Mouse (Mus musculus) gastrocnemius, adult 8-10 months (tissue): ENCODE measurements around the gene Chpt1. TPM values are rescaled to one million over a fixed set of nuclear protein-coding genes. Genes with fewer than 3 reads are reported as not detected.
"Not testable (repeated sequence)": the region's sequence is repeated elsewhere in the genome, so short reads cannot be mapped to it uniquely, and the experiment has no call there.

Source experiments
- DNase-seq, 2 experiments: peaks; one replicate each; pipeline ENCODE4 v3.0.0; 2022; ENCODE audit warnings: low spot score in 2 of 2
- total RNA-seq, 4 experiments: library from RNA; stranded (reverse); gene quantifications; 2 replicates each; pipeline ENCODE4 v1.2.4; 2022

Chpt1 gene
- total RNA-seq, 4 experiments from 2014 or later, result 94.8 to 118 (median 103) TPM

GRCm38 (mm10) chr10:88496864-88497564 is 6.9 kb downstream of the Chpt1 start:
- DNase-seq, result no peak

DNA sequence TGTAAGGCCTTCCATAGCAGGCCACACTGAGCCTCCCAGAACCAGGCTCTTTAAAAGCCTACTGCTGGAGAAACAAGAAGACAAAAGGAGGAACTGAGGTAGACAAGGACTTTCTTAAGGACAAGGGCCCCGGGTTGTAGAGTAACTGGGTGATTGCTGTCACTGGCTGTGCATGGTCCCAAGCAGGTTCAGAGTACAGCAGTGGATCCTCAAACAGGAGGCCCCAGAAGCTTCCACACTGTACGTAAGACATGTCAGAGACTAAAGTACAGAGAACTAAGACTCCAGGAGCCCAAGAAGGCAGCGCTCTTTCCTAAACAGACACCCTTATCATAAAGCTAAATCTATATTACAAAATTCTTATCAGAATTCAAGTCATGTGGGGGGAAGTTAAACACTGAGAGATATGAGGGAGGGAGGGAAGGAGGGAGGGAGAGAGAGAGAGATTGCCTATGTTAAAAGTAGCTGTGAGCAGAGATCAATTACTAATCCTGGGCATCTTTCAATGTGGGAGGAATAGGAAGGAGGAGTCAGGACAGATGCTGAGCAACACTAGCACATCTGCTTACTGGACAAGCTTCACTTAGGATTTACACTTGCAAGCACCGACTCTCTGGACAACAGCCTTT is 8.8 kb downstream of the Chpt1 start:
- no peak for DNase-seq

DNA sequence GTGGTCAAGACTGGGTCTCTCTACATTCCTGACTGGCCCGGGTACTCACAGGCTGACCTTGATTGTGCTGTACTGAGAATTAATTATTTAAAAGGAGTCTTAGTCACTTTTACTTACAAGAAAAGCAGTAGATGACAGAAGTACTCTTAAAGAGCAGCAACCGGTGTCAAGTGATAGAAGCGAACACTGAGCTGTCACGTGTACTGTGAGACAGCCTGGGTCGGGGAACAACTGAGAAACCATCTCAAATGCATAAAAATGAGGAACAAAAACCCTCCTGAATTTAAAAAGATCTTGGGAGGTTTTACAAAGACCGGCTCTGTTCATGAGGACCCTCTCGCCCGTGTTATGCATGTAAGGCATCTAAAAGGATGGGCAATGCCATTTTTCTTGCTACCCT is 11.2 kb downstream of the Chpt1 start:
- DNase-seq, result no peak

GRCm38 (mm10) chr10:88491632-88492031 is 12.2 kb downstream of the Chpt1 start:
- DNase-seq, result no peak

GRCm38 (mm10) chr10:88488629-88489028 is 15.2 kb downstream of the Chpt1 start:
- no peak for DNase-seq

DNA sequence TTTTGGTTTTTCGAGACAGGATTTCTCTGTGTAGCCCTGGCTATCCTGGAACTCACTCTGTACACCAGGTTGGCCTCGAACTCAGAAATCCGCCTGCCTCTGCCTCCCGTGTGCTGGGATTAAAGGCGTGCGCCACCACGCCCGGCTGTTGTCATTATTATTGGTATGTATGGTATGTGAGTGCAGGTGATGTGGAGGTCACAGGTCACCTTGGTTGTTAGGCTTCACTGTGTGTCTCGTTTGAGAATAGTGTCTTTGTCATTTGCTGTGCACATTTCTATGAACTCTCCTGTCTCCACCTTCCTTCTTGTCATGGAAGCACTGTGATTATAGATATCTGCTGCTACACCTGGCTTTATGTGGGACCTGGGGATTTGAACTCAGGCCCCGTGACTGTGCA is 21.0 kb downstream of the Chpt1 start:
- not testable (repeated sequence) for DNase-seq

- DNase-seq, result no peak
Measured at GRCm38 (mm10) chr10:88460122-88460820, 43.6 kb downstream of the Chpt1 start.

- DNase-seq, result no peak
Measured at GRCm38 (mm10) chr10:88459502-88459992, 44.3 kb downstream of the Chpt1 start, which contains the start of gene Sycp3. Sycp3 (plus strand) TSS chr10:88459569.

- DNase-seq, result no peak
Measured at GRCm38 (mm10) chr10:88457816-88458215, 46.1 kb downstream of the Chpt1 start.

DNA sequence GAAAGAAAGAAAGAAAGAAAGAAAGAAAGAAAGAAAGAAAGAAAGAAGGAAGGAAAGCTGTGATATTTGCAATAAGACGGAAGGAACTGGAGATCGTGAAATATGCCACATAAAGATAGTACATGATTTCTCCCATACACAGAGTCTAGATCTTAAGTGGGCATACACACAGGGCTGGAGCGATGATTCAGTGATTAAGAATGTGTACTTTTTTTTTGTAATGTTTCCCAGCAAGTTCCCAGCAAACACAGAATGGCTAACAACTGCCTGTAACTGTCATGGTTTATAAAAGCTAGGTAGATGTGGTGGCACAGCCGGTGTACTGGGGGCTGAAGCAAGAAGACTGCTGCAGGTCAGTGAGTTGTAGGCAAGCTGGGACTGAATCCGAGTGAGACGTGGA is 51.9 kb downstream of the Chpt1 start:
- DNase-seq, result no peak

GRCm38 (mm10) chr10:88451221-88451620 is 52.7 kb downstream of the Chpt1 start:
- DNase-seq, result peak in 1 of 2 experiments; percentile 29

DNA sequence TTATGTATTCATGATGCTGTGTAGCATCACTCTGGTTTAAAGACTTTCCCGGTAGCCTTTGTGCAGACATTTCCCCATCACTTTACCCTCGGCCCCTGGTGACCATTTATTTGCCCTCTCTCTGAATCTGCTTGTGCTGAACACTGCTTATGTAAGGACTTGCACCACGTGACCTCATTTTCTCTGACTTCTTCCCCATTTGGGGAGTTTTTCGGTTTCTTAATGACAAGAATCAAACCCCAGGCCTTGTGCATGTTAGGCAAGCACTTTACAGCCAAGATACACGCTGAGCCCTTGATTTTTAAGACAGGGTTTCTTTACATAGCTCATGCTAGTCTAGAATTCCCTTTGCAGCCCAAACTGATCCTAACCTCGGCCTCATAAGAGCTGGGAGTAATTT is 62.6 kb downstream of the Chpt1 start:
- no peak for DNase-seq

DNA sequence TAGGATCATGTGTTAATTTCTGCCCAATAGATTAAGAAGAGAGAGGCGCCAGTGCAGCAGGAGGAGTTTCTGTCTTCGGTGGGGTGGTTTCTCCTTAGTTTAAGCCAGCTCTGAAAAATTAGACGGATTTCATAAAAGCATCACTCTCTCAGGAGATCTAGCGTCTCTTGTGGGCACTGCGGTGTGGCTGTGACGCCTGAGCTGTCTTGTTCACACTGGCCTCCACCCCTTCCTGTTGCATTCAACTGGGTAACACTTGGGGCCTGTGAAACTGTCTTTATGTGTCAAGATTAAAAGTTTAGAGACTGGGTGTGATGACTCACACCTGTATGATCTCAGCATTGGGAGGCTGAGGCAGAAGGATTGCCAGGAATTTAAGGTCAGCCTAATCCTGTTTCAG is 75.9 kb downstream of the Chpt1 start:
- no peak for DNase-seq

DNA sequence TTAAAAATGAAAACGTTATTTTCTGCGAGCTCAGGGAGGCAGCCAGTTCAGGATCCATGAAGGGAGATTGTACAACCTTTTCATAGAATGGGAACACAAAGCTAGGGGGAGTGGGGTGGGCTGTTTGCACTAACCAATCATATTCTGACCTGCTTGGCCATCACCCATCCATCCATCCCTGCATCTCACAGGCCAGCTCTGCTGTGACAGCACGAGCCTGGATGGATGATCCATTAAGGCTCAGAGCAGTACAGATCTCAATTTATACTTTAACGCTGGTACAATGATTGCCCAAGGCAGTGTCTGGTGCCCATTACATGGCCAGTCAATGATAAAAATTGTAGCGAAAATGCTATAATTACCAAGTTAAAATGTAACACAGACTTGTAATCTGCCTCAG is 77.0 kb downstream of the Chpt1 start:
- DNase-seq, result no peak

DNA sequence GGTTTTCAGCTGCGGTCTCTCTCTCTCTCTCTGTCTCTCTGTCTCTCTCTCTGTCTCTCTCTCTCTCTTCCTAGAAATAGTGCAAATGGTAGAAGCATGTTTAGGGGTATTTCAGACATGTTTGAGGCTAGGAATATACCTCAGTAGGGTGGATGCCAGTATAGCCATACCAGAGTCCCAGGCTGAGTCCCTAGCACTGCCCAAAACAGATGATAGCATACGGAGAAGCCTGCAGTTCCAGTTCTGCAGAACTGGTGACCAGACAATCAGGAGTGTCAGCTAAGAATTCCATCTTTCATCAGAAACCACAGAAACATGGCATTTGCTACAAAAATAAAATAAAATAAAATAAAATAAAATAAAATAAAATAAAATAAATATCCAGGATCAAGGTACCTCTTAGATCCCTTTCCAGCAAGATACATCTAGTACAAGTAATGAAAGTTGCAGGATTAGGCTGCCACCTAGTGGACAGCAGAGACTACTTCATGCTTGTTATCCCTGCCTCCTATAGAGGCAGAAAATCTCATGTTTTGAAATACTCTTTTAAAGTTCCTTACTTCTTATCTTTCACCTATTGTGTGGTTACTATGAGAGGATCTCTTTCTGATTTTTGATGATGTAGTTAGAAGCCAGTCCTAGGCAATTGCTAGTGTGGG is 77.6 kb downstream of the Chpt1 start:
- no peak for DNase-seq

- DNase-seq, result no peak
Measured at GRCm38 (mm10) chr10:88420655-88421435, 83.0 kb downstream of the Chpt1 start.

DNA sequence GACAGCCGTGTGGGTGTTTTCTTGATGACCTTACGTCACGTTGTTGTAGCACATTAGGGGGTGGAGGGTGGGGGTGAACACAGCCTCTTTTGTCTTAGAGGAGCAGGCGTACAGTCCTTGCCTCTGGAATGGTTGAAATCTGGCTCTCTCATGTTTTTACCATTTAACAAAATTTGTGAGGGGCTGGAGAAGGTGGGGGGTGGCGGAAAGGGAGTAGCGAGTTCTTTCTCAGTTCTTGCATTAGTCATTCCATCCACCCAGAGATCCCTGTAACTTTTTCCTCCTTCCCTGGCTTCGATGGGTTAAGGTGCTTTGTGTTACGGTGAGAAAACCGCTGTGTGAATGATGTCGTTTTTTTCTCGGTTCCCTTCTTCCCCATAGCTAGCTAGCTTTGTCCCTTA is 83.7 kb downstream of the Chpt1 start:
- DNase-seq, result no peak

DNA sequence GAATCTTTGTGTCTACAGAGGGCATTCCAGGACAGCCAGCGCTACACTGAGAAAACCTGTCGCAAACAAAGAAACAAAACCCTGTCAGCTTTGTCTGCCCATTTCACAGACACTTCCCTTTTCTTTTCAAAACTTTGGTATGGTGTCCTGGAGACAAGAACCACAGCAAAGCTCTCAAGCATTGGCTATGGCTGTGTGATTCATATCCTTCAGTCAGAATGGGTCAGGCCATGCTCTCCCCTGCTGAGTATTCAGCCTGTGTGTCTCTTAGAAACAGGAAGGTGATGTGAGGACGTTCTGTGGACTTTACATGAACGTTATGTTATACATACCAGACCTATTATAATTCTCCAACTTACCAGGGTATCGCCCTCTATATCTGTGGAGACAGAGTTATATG is 86.2 kb downstream of the Chpt1 start:
- no peak for DNase-seq

DNA sequence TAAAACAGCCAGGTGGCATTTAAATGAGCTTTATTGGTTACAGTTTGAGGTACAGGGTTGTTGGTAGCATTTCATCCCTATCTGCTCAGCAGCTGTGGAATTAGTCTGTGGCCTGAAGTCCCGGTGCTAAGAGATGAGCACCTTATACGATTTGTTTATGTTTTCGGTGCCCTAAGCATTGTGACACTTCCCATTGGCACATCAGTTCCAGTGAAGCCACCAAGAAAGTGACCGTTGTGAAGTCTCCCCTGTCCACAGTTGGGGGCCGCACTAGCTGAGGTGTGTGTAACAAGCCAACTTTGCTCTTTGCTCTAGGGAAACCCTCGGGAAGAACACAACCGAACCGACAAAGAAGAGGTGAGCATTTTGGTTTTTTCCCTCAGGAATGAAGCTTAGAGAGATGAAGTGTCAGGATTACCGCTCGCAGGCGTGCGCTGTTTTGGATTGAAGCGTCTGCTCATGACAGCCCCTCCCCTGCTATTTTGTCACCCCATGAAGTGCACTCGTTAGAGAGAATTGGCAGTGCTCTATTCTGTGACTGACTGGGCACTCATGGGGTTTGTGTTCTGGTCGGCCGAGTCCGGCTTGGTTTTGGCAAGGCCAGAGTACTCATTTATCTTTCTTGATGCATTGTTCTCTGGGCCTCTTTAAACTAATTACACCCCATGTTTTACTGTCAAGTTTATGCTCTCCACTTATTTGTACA is 91.4 kb downstream of the Chpt1 start:
- no peak for DNase-seq

DNA sequence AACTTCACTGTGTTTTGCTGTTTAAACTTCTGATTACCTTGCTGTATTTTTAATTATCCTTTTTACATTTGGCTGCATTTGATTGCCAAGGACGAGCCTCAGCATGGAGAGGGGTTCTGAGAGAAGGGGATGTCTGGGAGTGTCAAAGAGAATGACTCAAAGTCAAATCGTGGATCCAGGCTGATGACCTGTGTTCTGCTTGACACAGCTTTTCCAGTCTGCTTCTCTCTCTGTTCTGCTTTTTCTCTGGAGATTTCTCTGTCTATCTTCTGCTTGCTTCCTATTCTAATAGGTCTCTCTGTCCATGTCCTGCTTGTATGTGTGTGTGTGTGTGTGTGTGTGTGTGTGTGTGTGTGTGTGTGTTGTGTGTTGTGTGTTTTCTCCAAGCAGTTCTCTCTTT is 94.1 kb downstream of the Chpt1 start:
- DNase-seq, result no peak
